Mouse (Mus musculus) Patski (cell line): Measurements from ENCODE around the gene Slc16a8. TPM values are rescaled to one million over a fixed set of nuclear protein-coding genes. Genes with fewer than 3 reads are reported as not detected.

Experiments used
- ATAC-seq: fragments of 100-300 bp; one replicate; pipeline ENCODE4 v1.8.0; 2021
- CTCF ChIA-PET: fragments of 350-600 bp; sonication (Branson Sonifier 250); formaldehyde crosslinking; loops from one replicate; lab custom pipeline; 2022; ENCODE audit warnings: inconsistent platforms; lab: Charles Lee
- POLR2A ChIA-PET: fragments of 350-600 bp; sonication (Branson Sonifier 250); formaldehyde crosslinking; loops from one replicate; lab custom pipeline; 2022; ENCODE audit warnings: antibody characterized with exemption, inconsistent platforms; lab: Charles Lee
- DNase-seq: peaks from one replicate; pipeline ENCODE4 v3.0.0-alpha.2; 2011; ENCODE audit warnings: low read depth, low spot score
- H3K27me3 ChIP-seq: fragments of 371-371 bp; one replicate; pipeline ENCODE4 v1.5.1; 2021
- CTCF ChIP-seq: fragments of 100-300 bp; IDR thresholded peaks from one replicate; pipeline ENCODE4 v1.5.1; 2021
- in situ Hi-C: fragments of 300-500 bp; cut with MboI; formaldehyde crosslinking; loops from 3 replicates; pipeline ENCODE4 v1.11.1; 2018; ENCODE audit warnings: low pct_unique_long_range_greater_than_20kb, mixed read lengths
- polyA plus RNA-seq: library from polyadenylated mRNA; unstranded; gene quantifications from one replicate; pipeline ENCODE4 v1.2.3, GENCODE M21; 2021

Slc16a8 gene
- polyA plus RNA-seq, 1 experiment from 2014 or later, result 4.0 TPM

GRCm38 (mm10) chr15:79265384-79265783, 10.8 kb upstream of the Slc16a8 start:
- ChIA-PET CTCF (no interaction called here), POLR2A (no interaction called here)
- no peak for TF ChIP-seq CTCF
- ATAC-seq (no peak), DNase-seq (no peak)
- H3K27me3 ChIP-seq, result no peaks in the 10 kb centered on the region
- in situ Hi-C loops, result no loop called here

- CTCF ChIA-PET, result no interaction called here
- H3K27me3 ChIP-seq, result no peaks in the 10 kb centered on the region
- ATAC-seq, result no peak
- POLR2A ChIA-PET, result interaction anchor here (1.8 kb wide), 1 partner anchor 18 kb away, joined by 6 read pairs; no protein-coding TSS in a partner anchor
- no peak for DNase-seq
- no peak for TF ChIP-seq CTCF
- in situ Hi-C loops, result no loop called here
Observed at GRCm38 (mm10) chr15:79263726-79264125, 9.2 kb upstream of the Slc16a8 start.

GRCm38 (mm10) chr15:79262786-79263309, 8.3 kb upstream of the Slc16a8 start:
- in situ Hi-C loops, result no loop called here
- ATAC-seq, result no peak
- ChIA-PET POLR2A (interaction anchor here (1.8 kb wide), 1 partner anchor 19 kb away, joined by 6 read pairs; no protein-coding TSS in a partner anchor), CTCF (interaction anchor here (1.4 kb wide), 1 partner anchor 19 kb away, joined by 3 read pairs; no protein-coding TSS in a partner anchor)
- DNase-seq, result no peak
- TF ChIP-seq CTCF, result no peak
- no peaks in the 10 kb centered on the region for H3K27me3 ChIP-seq

GRCm38 (mm10) chr15:79262375-79262774, 7.8 kb upstream of the Slc16a8 start:
- TF ChIP-seq CTCF, result no peak
- ATAC-seq, result no peak

GRCm38 (mm10) chr15:79261757-79262156, 7.2 kb upstream of the Slc16a8 start:
- CTCF ChIA-PET, result no interaction called here
- H3K27me3 ChIP-seq, result no peaks in the 10 kb centered on the region

More at GRCm38 (mm10) chr15:79262375-79262774, 7.8 kb upstream of the Slc16a8 start:
- no peak for DNase-seq
- in situ Hi-C loops, result no loop called here
- H3K27me3 ChIP-seq, result no peaks in the 10 kb centered on the region
- POLR2A ChIA-PET, result interaction anchor here (0.7 kb wide), 1 partner anchor 16 kb away, joined by 3 read pairs; no protein-coding TSS in a partner anchor
- CTCF ChIA-PET, result interaction anchor here (1.4 kb wide), 1 partner anchor 19 kb away, joined by 3 read pairs; no protein-coding TSS in a partner anchor

GRCm38 (mm10) chr15:79261095-79261725, 6.6 kb upstream of the Slc16a8 start:
- CTCF ChIA-PET, result no interaction called here
- in situ Hi-C loops, result no loop called here

More at GRCm38 (mm10) chr15:79261757-79262156, 7.2 kb upstream of the Slc16a8 start:
- DNase-seq, result no peak
- TF ChIP-seq CTCF, result no peak
- POLR2A ChIA-PET, result interaction anchor here (0.7 kb wide), 1 partner anchor 16 kb away, joined by 3 read pairs; no protein-coding TSS in a partner anchor
- in situ Hi-C loops, result no loop called here
- ATAC-seq, result no peak

GRCm38 (mm10) chr15:79258521-79258920, 4.0 kb upstream of the Slc16a8 start:
- ATAC-seq (no peak), DNase-seq (no peak)
- ChIA-PET POLR2A (no interaction called here), CTCF (no interaction called here)
- H3K27me3 ChIP-seq, result no peaks in the 10 kb centered on the region
- no peak for TF ChIP-seq CTCF
- in situ Hi-C loops, result no loop called here

More at GRCm38 (mm10) chr15:79261095-79261725, 6.6 kb upstream of the Slc16a8 start:
- H3K27me3 ChIP-seq, result no peaks in the 10 kb centered on the region
- no peak for TF ChIP-seq CTCF
- POLR2A ChIA-PET, result interaction anchor here (0.7 kb wide), 1 partner anchor 24 kb away, joined by 3 read pairs; the partner anchor contains the start of gene Baiap2l2
- ATAC-seq, result no peak
- DNase-seq, result no peak

- ATAC-seq (no peak), DNase-seq (no peak)
- in situ Hi-C loops, result no loop called here
- TF ChIP-seq CTCF, result no peak
- POLR2A ChIA-PET, result interaction anchor here (0.9 kb wide), 1 partner anchor 23 kb away, joined by 3 read pairs; no protein-coding TSS in a partner anchor
- no peaks in the 10 kb centered on the region for H3K27me3 ChIP-seq
- CTCF ChIA-PET, result interaction anchor here (1.5 kb wide), 1 partner anchor 12 kb away, joined by 3 read pairs; no protein-coding TSS in a partner anchor
Observed at GRCm38 (mm10) chr15:79252580-79252979, 2.0 kb downstream of the Slc16a8 start.

- H3K27me3 ChIP-seq, result no peaks in the 10 kb centered on the region
- DNase-seq (no peak), ATAC-seq (no peak)
- no peak for TF ChIP-seq CTCF
- CTCF ChIA-PET, result interaction anchor here (1.5 kb wide), 1 partner anchor 12 kb away, joined by 3 read pairs; no protein-coding TSS in a partner anchor
- POLR2A ChIA-PET, result interaction anchor here (0.6 kb wide), 1 partner anchor 48 kb away, joined by 5 read pairs; no protein-coding TSS in a partner anchor
- in situ Hi-C loops, result no loop called here
Observed at GRCm38 (mm10) chr15:79251781-79252491, 2.6 kb downstream of the Slc16a8 start.

- DNase-seq, result no peak
- ChIA-PET CTCF (no interaction called here), POLR2A (no interaction called here)
- ATAC-seq, result no peak
- no peaks in the 10 kb centered on the region for H3K27me3 ChIP-seq
- in situ Hi-C loops, result no loop called here
- no peak for TF ChIP-seq CTCF
Observed at GRCm38 (mm10) chr15:79251168-79251567, 3.4 kb downstream of the Slc16a8 start.
